9 mouse cellular contexts compared by ENCODE assay signal in genomic region chr7:28694423-28694822, GRCm38 (mm10). TPM values are rescaled to one million over a fixed set of nuclear protein-coding genes. Genes with fewer than 3 reads are reported as not detected.
A peak's percentile ranks its signal among the peaks of the same experiment; 100 is the strongest.
DNase-seq lines count a peak whose midpoint lies in the region; ATAC-seq and TF ChIP-seq lines count a peak whose summit lies in the region.
"Had no signal": no experiment of that assay in that cellular context is flagged by ENCODE, and none has a peak within 500 bp of the region (broad histone marks: within the 10 kb centered on the region; RNA-seq: fewer than 3 reads in every experiment).

No protein-coding gene starts in this region.

- H3K27ac ChIP-seq in forebrain, embryonic 11.5 days (ENCODE audit: low read depth, low read length) = no peak overlapping the region
- H3K27ac ChIP-seq in forebrain, embryonic 14.5 days (ENCODE audit: low read depth, low read length) = no peak overlapping the region
- no peak overlapping the region for H3K27ac ChIP-seq in thymus, adult 2 months (ENCODE audit: control insufficient read depth, insufficient read depth, low read length)
- H3K27ac ChIP-seq in limb, embryonic 13.5 days = no peak overlapping the region

- 3% methylated on average over 14 of the region's 14 CpGs for WGBS in forebrain, embryonic 11.5 days
- 4% methylated on average over 14 of the region's 14 CpGs for WGBS in forebrain, embryonic 14.5 days
- WGBS in thymus, adult 2 months = 25% methylated on average over 14 of the region's 14 CpGs
- whole genome bisulfite sequencing in limb, embryonic 13.5 days = 4% methylated on average over 14 of the region's 14 CpGs

- no peak overlapping the region for H3K9ac ChIP-seq in forebrain, embryonic 11.5 days (ENCODE audit: low read length)
- H3K9ac ChIP-seq in forebrain, embryonic 14.5 days (ENCODE audit: low read length) = no peak overlapping the region
- peak overlapping the region; percentile 13; the same call in 1 of the 2 replicates for H3K9ac ChIP-seq in limb, embryonic 13.5 days

- H3K9me3 ChIP-seq in forebrain, embryonic 11.5 days (ENCODE audit: control insufficient read depth, low read length) = no peaks in the 10 kb centered on the region
- no peaks in the 10 kb centered on the region for H3K9me3 ChIP-seq in forebrain, embryonic 14.5 days (replicated peaks; ENCODE audit: control insufficient read depth, low read length)
- H3K9me3 ChIP-seq in limb, embryonic 13.5 days = peaks cover 4% of the 10 kb centered on the region; the same call in 1 of the 2 replicates

- no peak for ATAC-seq in forebrain, embryonic 11.5 days (replicated peaks; ENCODE audit: low FRiP score)
- ATAC-seq in forebrain, embryonic 14.5 days = no peak
- no peak for ATAC-seq in limb, embryonic 13.5 days (ENCODE audit: low FRiP score, low read depth)

- peak; percentile 61 for DNase-seq in forebrain, embryonic 11.5 days (ENCODE audit: low spot score)
- DNase-seq in forebrain, embryonic 14.5 days (ENCODE audit: low spot score) = no peak
- peak; percentile 39 for DNase-seq in thymus, postnatal 0 days (ENCODE audit: low spot score)
- no peak for DNase-seq in thymus, adult 2 months
- no peak for DNase-seq in spleen, postnatal 10 days (ENCODE audit: low spot score in 2 of 2)
- no peak for DNase-seq in adrenal gland, postnatal 14 days
- no peak for DNase-seq in layer of hippocampus, adult 11-12 months (ENCODE audit: low spot score)

- TF ChIP-seq CTCF in thymus, adult 2 months (IDR thresholded peaks at IDR 0.05; ENCODE audit: borderline replicate concordance, control insufficient read depth, extremely low read depth, insufficient read depth, low read length, poor library complexity) = no peak

- H3K4me2 ChIP-seq in forebrain, embryonic 11.5 days (ENCODE audit: low read depth, low read length, severe bottlenecking) = peak overlapping the region; percentile 19; the same call in 1 of the 2 replicates
- no peak overlapping the region for H3K4me2 ChIP-seq in forebrain, embryonic 14.5 days (ENCODE audit: low read length)
- peak overlapping the region; percentile 91 for H3K4me2 ChIP-seq in limb, embryonic 13.5 days (replicated peaks)

- no peak overlapping the region for H3K4me3 ChIP-seq in forebrain, embryonic 11.5 days (ENCODE audit: low read depth, low read length)
- no peak overlapping the region for H3K4me3 ChIP-seq in forebrain, embryonic 14.5 days (ENCODE audit: low read depth, low read length)
- H3K4me3 ChIP-seq in thymus, adult 2 months (ENCODE audit: control insufficient read depth, insufficient read depth, low read length) = no peak overlapping the region
- peak overlapping the region; percentile 61; the same call in 1 of the 2 replicates for H3K4me3 ChIP-seq in limb, embryonic 13.5 days

- no peak for TF ChIP-seq POLR2A in thymus, adult 2 months (IDR thresholded peaks at IDR 0.05; ENCODE audit: control insufficient read depth, extremely low read depth, insufficient read depth, low read length, poor library complexity)

- H3K27me3 ChIP-seq in forebrain, embryonic 11.5 days (ENCODE audit: control insufficient read depth, insufficient read depth, low read length) = peaks cover 4% of the 10 kb centered on the region; the same call in 1 of the 2 replicates
- peaks cover 20% of the 10 kb centered on the region; the same call in 1 of the 2 replicates for H3K27me3 ChIP-seq in forebrain, embryonic 14.5 days (replicated peaks; ENCODE audit: control insufficient read depth, insufficient read depth, low read length)
- H3K27me3 ChIP-seq in thymus, adult 2 months (ENCODE audit: control insufficient read depth, insufficient read depth, low read length) = no peaks in the 10 kb centered on the region
- peaks cover 10% of the 10 kb centered on the region for H3K27me3 ChIP-seq in limb, embryonic 13.5 days

- no peaks in the 10 kb centered on the region for H3K36me3 ChIP-seq in forebrain, embryonic 11.5 days (ENCODE audit: control insufficient read depth, insufficient read depth, low read length)
- H3K36me3 ChIP-seq in forebrain, embryonic 14.5 days (ENCODE audit: control insufficient read depth, insufficient read depth, low read length) = no peaks in the 10 kb centered on the region
- H3K36me3 ChIP-seq in thymus, adult 2 months (ENCODE audit: control insufficient read depth, insufficient read depth, low read length) = no peaks in the 10 kb centered on the region
- no peaks in the 10 kb centered on the region for H3K36me3 ChIP-seq in limb, embryonic 13.5 days

- H3K4me1 ChIP-seq in forebrain, embryonic 11.5 days (replicated peaks; ENCODE audit: control insufficient read depth, insufficient read depth, low read length) = no peaks in the 10 kb centered on the region; the same call in 1 of the 2 replicates
- H3K4me1 ChIP-seq in forebrain, embryonic 14.5 days (ENCODE audit: control insufficient read depth, insufficient read depth, low read length) = peaks cover 7% of the 10 kb centered on the region; the same call in 1 of the 2 replicates
- H3K4me1 ChIP-seq in thymus, adult 2 months (replicated peaks; ENCODE audit: control insufficient read depth, insufficient read depth, low read length) = peaks cover 16% of the 10 kb centered on the region
- peaks cover 20% of the 10 kb centered on the region for H3K4me1 ChIP-seq in limb, embryonic 13.5 days

RNA-seq across cellular contexts. Expression of gene Fbxo27, which starts 1.8 kb away (rescaled TPM):
- 4.3 and 6.7 TPM in 2 replicates for polyA plus RNA-seq in forebrain, embryonic 11.5 days (2014; fragmentation: Nextera tagmentation; extraction: Ambion mirVana)
- 4.3 and 5.9 TPM in 2 replicates for polyA plus RNA-seq in forebrain, embryonic 14.5 days (2014; fragmentation: Nextera tagmentation; extraction: Ambion mirVana)
- polyA plus RNA-seq in thymus, postnatal 0 days (2015; fragmentation: Nextera tagmentation; extraction: Ambion mirVana) = 15.7 and 16.3 TPM in 2 replicates
- 19.1 and 26.5 TPM in 2 replicates for polyA plus RNA-seq in thymus, adult 2 months (2012; rRNA removed)
- polyA plus RNA-seq in limb, embryonic 13.5 days (2015; fragmentation: Nextera tagmentation; extraction: Ambion mirVana) = 7.0 and 7.6 TPM in 2 replicates
- 0.63 and 2.6 TPM in 2 replicates for total RNA-seq in adrenal gland, postnatal 14 days (2021)
- total RNA-seq: CH12.LX had no signal

RNA-seq across cellular contexts. Expression of gene Fbxo17, which starts 22.2 kb away (rescaled TPM):
- polyA plus RNA-seq in forebrain, embryonic 11.5 days (2014; fragmentation: Nextera tagmentation; extraction: Ambion mirVana) = 8.3 and 9.9 TPM in 2 replicates
- 3.0 and 3.4 TPM in 2 replicates for polyA plus RNA-seq in forebrain, embryonic 14.5 days (2014; fragmentation: Nextera tagmentation; extraction: Ambion mirVana)
- 3.8 and 6.3 TPM in 2 replicates for polyA plus RNA-seq in thymus, postnatal 0 days (2015; fragmentation: Nextera tagmentation; extraction: Ambion mirVana)
- 5.0 and 6.2 TPM in 2 replicates for polyA plus RNA-seq in thymus, adult 2 months (2012; rRNA removed)
- polyA plus RNA-seq in limb, embryonic 13.5 days (2015; fragmentation: Nextera tagmentation; extraction: Ambion mirVana) = 31.8 and 33.9 TPM in 2 replicates
- total RNA-seq in adrenal gland, postnatal 14 days (2021) = 2.3 and 4.4 TPM in 2 replicates

RNA-seq across cellular contexts. Expression of gene Mrps12, which starts 47.2 kb away (rescaled TPM):
- polyA plus RNA-seq in forebrain, embryonic 11.5 days (2014; fragmentation: Nextera tagmentation; extraction: Ambion mirVana) = 116 and 131 TPM in 2 replicates
- 133 and 141 TPM in 2 replicates for polyA plus RNA-seq in forebrain, embryonic 14.5 days (2014; fragmentation: Nextera tagmentation; extraction: Ambion mirVana)
- polyA plus RNA-seq in thymus, postnatal 0 days (2015; fragmentation: Nextera tagmentation; extraction: Ambion mirVana) = 169 and 190 TPM in 2 replicates
- 74.4 and 84.5 TPM in 2 replicates for polyA plus RNA-seq in thymus, adult 2 months (2012; rRNA removed)
- polyA plus RNA-seq in limb, embryonic 13.5 days (2015; fragmentation: Nextera tagmentation; extraction: Ambion mirVana) = 113 and 114 TPM in 2 replicates
- 82.1 and 82.9 TPM in 2 replicates for total RNA-seq in adrenal gland, postnatal 14 days (2021)

RNA-seq across cellular contexts. Expression of gene Sars2, which starts 47.4 kb away (rescaled TPM):
- polyA plus RNA-seq in forebrain, embryonic 11.5 days (2014; fragmentation: Nextera tagmentation; extraction: Ambion mirVana) = 35.6 and 37.8 TPM in 2 replicates
- polyA plus RNA-seq in forebrain, embryonic 14.5 days (2014; fragmentation: Nextera tagmentation; extraction: Ambion mirVana) = 17.6 and 17.7 TPM in 2 replicates
- 22.5 and 25.3 TPM in 2 replicates for polyA plus RNA-seq in thymus, postnatal 0 days (2015; fragmentation: Nextera tagmentation; extraction: Ambion mirVana)
- polyA plus RNA-seq in thymus, adult 2 months (2012; rRNA removed) = 63.2 and 63.9 TPM in 2 replicates
- 26.7 and 30.4 TPM in 2 replicates for polyA plus RNA-seq in limb, embryonic 13.5 days (2015; fragmentation: Nextera tagmentation; extraction: Ambion mirVana)
- total RNA-seq in adrenal gland, postnatal 14 days (2021) = 17.6 and 18.9 TPM in 2 replicates

Comparison
In these comparisons a context has a peak if more than half of its experiments do, and no peak if none do; other contexts are left out.
1. DNase-seq: peak in forebrain, embryonic 11.5 days (single experiment) and thymus, postnatal 0 days (single experiment); none in forebrain, embryonic 14.5 days (single experiment), thymus, adult 2 months (single experiment), spleen, postnatal 10 days (0 of 2), adrenal gland, postnatal 14 days (single experiment) and layer of hippocampus, adult 11-12 months (single experiment).